Mouse (Mus musculus) midbrain, postnatal 0 days (tissue): ENCODE data around the gene Bcas3. TPM values are rescaled to one million over a fixed set of nuclear protein-coding genes. Genes with fewer than 3 reads are reported as not detected.

Source experiments
- ATAC-seq: fragments of 200-750 bp; cut with Nextera tagmentation; 2 replicates; pipeline ENCODE4 v1.8.0; 2017; ENCODE audit warnings: moderate number of reproducible peaks, mild to moderate bottlenecking, moderate TSS enrichment, moderate library complexity; ENCODE audit not compliant: low FRiP score
- DNase-seq: peaks from one replicate; pipeline ENCODE4 v3.0.0-alpha.2; 2015; ENCODE audit warnings: low spot score
- H3K27ac ChIP-seq: fragments of 300-500 bp; sonication (generic); 2 replicates; pipeline ENCODE4 v1.5.1; 2014; ENCODE audit warnings: low read depth, mild to moderate bottlenecking, low read length, mixed read lengths
- H3K27me3 ChIP-seq: fragments of 300-500 bp; sonication (generic); 2 replicates; pipeline ENCODE4 v1.6.1; 2014; ENCODE audit warnings: low read length, control low read depth, mixed read lengths; ENCODE audit not compliant: insufficient read depth
- H3K36me3 ChIP-seq: fragments of 300-500 bp; sonication (generic); 2 replicates; pipeline ENCODE4 v1.6.1; 2014; ENCODE audit warnings: low read length, control low read depth, mixed read lengths; ENCODE audit not compliant: insufficient read depth
- H3K4me1 ChIP-seq: fragments of 300-500 bp; sonication (generic); 2 replicates; pipeline ENCODE4 v1.6.1; 2014; ENCODE audit warnings: mild to moderate bottlenecking, control low read depth, antibody characterized with exemption, low read length, mixed read lengths; ENCODE audit not compliant: insufficient read depth
- H3K4me2 ChIP-seq: fragments of 300-500 bp; sonication (generic); 2 replicates; pipeline ENCODE4 v1.6.1; 2014; ENCODE audit warnings: low read depth, mild to moderate bottlenecking, low read length, mixed read lengths; ENCODE audit not compliant: poor library complexity, severe bottlenecking
- H3K4me3 ChIP-seq: fragments of 300-500 bp; sonication (generic); 2 replicates; pipeline ENCODE4 v1.5.1; 2014; ENCODE audit warnings: low read depth, mild to moderate bottlenecking, low read length, moderate library complexity
- H3K9ac ChIP-seq: fragments of 300-500 bp; sonication (generic); replicated peaks from 2 replicates; pipeline ENCODE4 v1.6.1; 2014; ENCODE audit warnings: mild to moderate bottlenecking, low read length, moderate library complexity, mixed read lengths; ENCODE audit not compliant: poor library complexity, severe bottlenecking
- H3K9me3 ChIP-seq: fragments of 300-500 bp; sonication (generic); 2 replicates; pipeline ENCODE4 v1.6.1; 2016; ENCODE audit warnings: low read length, control low read depth
- CTCF ChIP-seq: IDR thresholded peaks from 2 replicates; pipeline ENCODE4 v1.5.1; 2016; ENCODE audit warnings: antibody characterized with exemption, mild to moderate bottlenecking
- WGBS: fragments of 180-500 bp; shearing (Covaris S2); extraction: QIAGEN DNeasy Blood & Tissue Kit; methylation state at CpG from one replicate; pipeline ENCODE4 v1.1.7; 2014; 5-methylcytosine and 5-hydroxymethylcytosine counted together
- polyA plus RNA-seq: library from polyadenylated mRNA; unstranded; fragments of >200 nt; fragmentation: Nextera tagmentation; extraction: Ambion mirVana; gene quantifications from 2 replicates; pipeline ENCODE4 v1.2.1, GENCODE M21; 2015
- total RNA-seq: library from RNA; depleted of rRNA; stranded (reverse); fragments of >200 nt; gene quantifications from 2 replicates; pipeline ENCODE4 v1.2.3, GENCODE M21; 2014

Bcas3 gene
- total and polyA plus RNA-seq, 2 experiments from 2014 or later: 28.4 to 34.7 TPM

DNA sequence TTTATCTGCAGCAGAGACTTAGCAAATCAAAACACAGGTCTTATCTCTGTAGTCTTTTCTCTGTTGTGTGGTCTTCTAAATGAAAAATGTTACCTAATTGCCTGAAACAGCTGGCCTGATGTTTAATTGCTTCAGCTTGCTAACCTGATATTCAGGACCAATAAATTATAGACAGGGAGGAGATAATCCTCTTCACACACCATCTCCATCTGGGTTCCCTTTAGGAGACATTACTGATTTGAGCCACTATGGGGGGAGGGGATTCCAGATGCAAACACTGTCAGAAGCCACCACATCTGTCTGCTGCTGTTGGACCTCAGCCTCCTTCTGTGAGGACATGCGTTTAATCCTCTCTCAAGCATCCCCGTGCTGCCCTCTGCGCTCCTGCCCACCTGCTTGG, 408.2 kb downstream of the Bcas3 start:
- no peak for ATAC-seq
- TF ChIP-seq CTCF: no peak
- Histone ChIP-seq H3K27me3 (no peaks in the 10 kb centered on the region), H3K4me3 (no peak overlapping the region), H3K4me1 (no peaks in the 10 kb centered on the region), H3K9me3 (no peaks in the 10 kb centered on the region), H3K4me2 (no peak overlapping the region), H3K27ac (no peak overlapping the region), H3K36me3 (no peaks in the 10 kb centered on the region), H3K9ac (no peak overlapping the region)
- no peak for DNase-seq
- WGBS: 81% methylated on average over 3 of the region's 3 CpGs

DNA sequence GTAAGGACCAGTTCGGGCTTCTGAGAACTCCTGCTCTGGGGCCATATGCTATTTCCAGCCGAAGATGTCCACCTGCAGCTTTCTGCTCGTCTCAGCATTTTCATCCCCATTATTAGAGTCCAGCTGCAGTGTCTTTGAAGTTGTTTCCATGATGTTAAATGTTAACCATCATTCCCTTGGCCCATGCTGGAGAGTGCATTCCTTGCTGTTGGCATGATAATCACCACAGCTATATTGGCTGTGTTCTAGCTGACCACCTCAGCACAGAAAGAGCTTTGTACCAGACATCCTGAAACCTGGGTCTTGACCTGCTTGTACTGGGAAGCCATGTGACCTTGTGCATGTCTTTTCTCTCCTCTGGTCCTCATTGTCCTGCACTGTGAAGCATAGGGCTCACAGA, 410.7 kb downstream of the Bcas3 start:
- WGBS: 77% methylated on average over 3 of the region's 3 CpGs
- Histone ChIP-seq H3K4me2 (no peak overlapping the region), H3K9me3 (no peaks in the 10 kb centered on the region), H3K4me3 (no peak overlapping the region), H3K36me3 (no peaks in the 10 kb centered on the region), H3K27me3 (no peaks in the 10 kb centered on the region), H3K9ac (no peak overlapping the region), H3K27ac (no peak overlapping the region), H3K4me1 (no peaks in the 10 kb centered on the region)
- no peak for ATAC-seq
- no peak for DNase-seq
- TF ChIP-seq CTCF: no peak

DNA sequence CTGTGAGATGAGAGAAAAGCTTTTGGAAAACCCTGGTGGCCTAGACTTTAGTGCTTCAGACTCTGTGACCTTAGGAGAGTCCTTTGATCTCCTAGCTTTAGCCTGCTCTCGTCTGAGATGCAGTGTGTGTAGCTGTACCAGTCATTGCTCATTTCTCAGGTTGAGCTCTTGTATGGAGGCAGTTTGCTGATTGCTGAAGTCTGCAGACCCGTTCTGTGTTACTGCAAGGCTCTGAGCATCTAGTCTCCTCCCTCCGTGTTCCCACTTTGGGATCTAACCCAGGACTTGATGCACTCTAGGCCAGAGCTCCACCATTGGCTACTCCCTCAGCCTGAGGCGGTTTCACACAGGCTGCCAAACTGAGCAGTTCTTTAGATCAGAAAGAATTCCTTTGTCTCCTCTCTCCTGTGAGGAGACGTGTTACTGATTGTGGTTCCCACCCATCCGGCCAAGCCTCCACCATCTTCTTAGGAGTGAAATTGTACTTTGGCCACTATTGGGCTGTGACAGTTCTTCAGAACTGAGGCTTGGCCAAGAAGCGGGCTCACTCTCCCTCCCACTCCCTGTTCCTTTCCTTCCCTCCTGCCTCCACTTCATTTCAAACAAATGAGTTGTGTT, 413.2 kb downstream of the Bcas3 start:
- Histone ChIP-seq H3K4me1 (no peaks in the 10 kb centered on the region), H3K27ac (no peak overlapping the region), H3K9ac (no peak overlapping the region), H3K4me2 (no peak overlapping the region), H3K27me3 (no peaks in the 10 kb centered on the region), H3K4me3 (no peak overlapping the region), H3K9me3 (no peaks in the 10 kb centered on the region), H3K36me3 (no peaks in the 10 kb centered on the region)
- no peak for TF ChIP-seq CTCF
- DNase-seq: peak; percentile 30
- ATAC-seq: no peak
- WGBS: 33% methylated on average over 7 of the region's 7 CpGs

DNA sequence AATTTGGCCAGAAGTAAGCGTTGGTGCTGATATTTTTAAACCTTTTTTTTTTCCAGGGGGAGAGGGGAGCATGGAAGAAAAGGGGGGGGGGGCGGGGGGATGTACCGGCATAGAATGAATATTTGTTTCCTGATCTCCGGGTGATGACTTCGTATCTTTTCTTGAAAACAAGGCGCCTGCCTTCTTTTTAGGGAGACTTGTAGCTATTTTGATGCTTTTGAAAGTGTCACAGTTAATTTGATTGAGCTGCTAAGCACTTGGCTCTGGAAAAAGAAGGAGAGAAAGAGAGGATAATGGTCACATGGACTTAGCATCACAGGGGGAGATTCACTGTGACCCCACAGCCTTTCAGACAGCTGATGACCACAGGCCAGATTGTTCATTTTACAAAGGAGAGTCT, 413.8 kb downstream of the Bcas3 start:
- Histone ChIP-seq H3K9ac (no peak overlapping the region), H3K27me3 (no peaks in the 10 kb centered on the region), H3K4me2 (no peak overlapping the region), H3K4me3 (no peak overlapping the region), H3K4me1 (no peaks in the 10 kb centered on the region), H3K9me3 (no peaks in the 10 kb centered on the region), H3K36me3 (no peaks in the 10 kb centered on the region), H3K27ac (no peak overlapping the region)
- no peak for TF ChIP-seq CTCF
- no peak for DNase-seq
- 27% methylated on average over 6 of the region's 6 CpGs for WGBS
- ATAC-seq: no peak

DNA sequence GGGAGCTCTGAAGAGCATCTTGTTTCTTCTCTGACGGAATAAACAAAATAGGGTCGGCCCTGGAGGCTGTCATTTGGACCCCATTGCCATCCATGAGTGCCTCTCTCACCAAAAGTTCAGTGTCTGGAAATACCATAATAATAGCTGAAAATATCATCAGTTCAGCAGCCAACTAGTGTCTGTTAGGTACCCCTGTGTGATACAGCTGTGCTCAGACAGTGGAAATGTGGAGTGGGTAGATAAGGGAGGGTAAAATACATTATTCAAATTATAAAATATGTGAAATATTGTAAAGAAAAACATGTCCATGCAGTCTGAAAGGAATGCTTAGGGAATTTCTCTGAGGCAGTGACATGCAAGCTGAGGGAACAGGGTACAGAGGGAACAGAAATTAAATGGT, 416.8 kb downstream of the Bcas3 start:
- Histone ChIP-seq H3K4me3 (no peak overlapping the region), H3K27ac (no peak overlapping the region), H3K9ac (no peak overlapping the region), H3K9me3 (no peaks in the 10 kb centered on the region), H3K36me3 (no peaks in the 10 kb centered on the region), H3K27me3 (no peaks in the 10 kb centered on the region), H3K4me2 (no peak overlapping the region), H3K4me1 (no peaks in the 10 kb centered on the region)
- WGBS: 85% methylated on average over 2 of the region's 2 CpGs
- TF ChIP-seq CTCF: no peak
- DNase-seq (no peak), ATAC-seq (no peak)

DNA sequence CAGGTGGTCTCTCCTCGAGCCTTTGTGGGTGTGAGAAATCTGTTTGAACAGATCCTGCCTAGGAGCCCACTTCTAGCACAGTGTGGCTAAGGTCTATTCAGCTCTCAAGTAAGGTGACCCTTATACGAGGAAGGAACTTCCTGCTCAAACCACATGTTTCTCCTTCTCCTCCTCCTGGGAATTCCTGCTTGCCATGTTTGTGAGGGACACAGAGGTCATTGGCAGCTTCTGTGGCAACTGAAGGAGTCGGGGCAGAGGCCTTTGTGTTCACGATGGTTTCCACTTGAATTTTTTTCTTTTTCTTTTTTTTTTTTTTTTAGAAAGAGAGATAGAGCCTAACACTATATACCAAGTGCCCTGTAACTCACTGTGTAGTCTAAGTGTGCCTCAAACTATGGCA, 420.4 kb downstream of the Bcas3 start:
- H3K4me1 ChIP-seq: no peaks in the 10 kb centered on the region
- ATAC-seq: no peak
- no peak overlapping the region for H3K4me2 ChIP-seq
- no peaks in the 10 kb centered on the region for H3K27me3 ChIP-seq
- no peaks in the 10 kb centered on the region for H3K36me3 ChIP-seq
- no peak overlapping the region for H3K4me3 ChIP-seq
- TF ChIP-seq CTCF: no peak
- H3K27ac ChIP-seq: no peak overlapping the region
- DNase-seq: no peak
- no peak overlapping the region for H3K9ac ChIP-seq
- H3K9me3 ChIP-seq: no peaks in the 10 kb centered on the region
- WGBS: 70% methylated on average over 4 of the region's 4 CpGs
